8 mouse cellular contexts compared by ENCODE assay signal in genomic region chr5:147075103-147076025, GRCm38 (mm10). TPM values are rescaled to one million over a fixed set of nuclear protein-coding genes. Genes with fewer than 3 reads are reported as not detected.
DNase-seq lines count a peak whose midpoint lies in the region; ATAC-seq lines count a peak whose summit lies in the region.

No protein-coding gene starts in this region.

- peaks cover 37% of the 10 kb centered on the region for H3K4me1 ChIP-seq in kidney, embryonic 16.5 days (ENCODE audit: insufficient read depth, low read length)

- peak overlapping the region; percentile 71 for H3K4me2 ChIP-seq in kidney, embryonic 16.5 days (replicated peaks; ENCODE audit: low read depth, low read length)

- ATAC-seq in kidney, embryonic 16.5 days (ENCODE audit: low FRiP score, low TSS enrichment): no peak
- no peak for ATAC-seq in inflammation-experienced regulatory T-cells, adult 6 months
- no peak for ATAC-seq in frontal cortex, adult (ENCODE audit: low TSS enrichment)

- WGBS in kidney, embryonic 16.5 days: 13% methylated on average over 21 of the region's 21 CpGs

- peak overlapping the region; percentile 92 for H3K4me3 ChIP-seq in kidney, embryonic 16.5 days (ENCODE audit: low read length)

- H3K27me3 ChIP-seq in kidney, embryonic 16.5 days (ENCODE audit: insufficient read depth, low read length): no peaks in the 10 kb centered on the region

- peak overlapping the region; percentile 96 for H3K27ac ChIP-seq in kidney, embryonic 16.5 days (ENCODE audit: low read length)

- H3K36me3 ChIP-seq in kidney, embryonic 16.5 days (ENCODE audit: insufficient read depth, low read length): no peaks in the 10 kb centered on the region

- peak overlapping the region; percentile 91 for H3K9ac ChIP-seq in kidney, embryonic 16.5 days (replicated peaks; ENCODE audit: low read length)

- peak; percentile 27 for DNase-seq in 3134 (ENCODE audit: extremely low read depth, insufficient read length, low spot score)
- peak; percentile 57 for DNase-seq in MEL-GATA-1-ER (ENCODE audit: extremely low read depth, low read depth)
- DNase-seq in heart, adult 8-10 months (ENCODE audit: low spot score): peak; percentile 61
- peak; percentile 85 for DNase-seq in lung, postnatal 36 days
- DNase-seq in right cerebral cortex, adult 2 months (ENCODE audit: low spot score in 2 of 2): no peak

- no peaks in the 10 kb centered on the region for H3K9me3 ChIP-seq in kidney, embryonic 16.5 days (ENCODE audit: low read length)

RNA-seq across cellular contexts. Expression of gene Lnx2, which starts 1.0 kb away (rescaled TPM):
- 10 to 100 TPM in 2 of 4 experiments, 1 to 10 TPM in 2; 7.4 to 11.5 (median 9.4) TPM for total RNA-seq in heart, adult 8-10 months (2022)
- 16.0 and 17.9 TPM in 2 replicates for polyA plus RNA-seq in kidney, embryonic 16.5 days (2015; fragmentation: Nextera tagmentation; extraction: Ambion mirVana)
- 10 to 100 TPM; 21.4 to 30.5 (median 28.0) TPM for polyA plus RNA-seq in inflammation-experienced regulatory T-cells, adult 6 months (2017; shearing (Covaris generic))

RNA-seq across cellular contexts. Expression of gene Polr1d, which starts 1.5 kb away (rescaled TPM):
- total RNA-seq in heart, adult 8-10 months (2022): 10 to 100 TPM; 66.0 to 75.4 (median 70.5) TPM
- polyA plus RNA-seq in kidney, embryonic 16.5 days (2015; fragmentation: Nextera tagmentation; extraction: Ambion mirVana): 137 and 142 TPM in 2 replicates
- 100 to 1,000 TPM; 137 to 194 (median 168) TPM for polyA plus RNA-seq in inflammation-experienced regulatory T-cells, adult 6 months (2017; shearing (Covaris generic))

Comparison
In these comparisons a context has a peak if more than half of its experiments do, and no peak if none do; other contexts are left out.
1. DNase-seq: peak in 3134 (single experiment), MEL-GATA-1-ER (single experiment), heart, adult 8-10 months (single experiment) and lung, postnatal 36 days (single experiment); none in right cerebral cortex, adult 2 months (0 of 2).